Mouse (Mus musculus): Measurements from ENCODE around the gene Prkce. TPM values are rescaled to one million over a fixed set of nuclear protein-coding genes. Genes with fewer than 3 reads are reported as not detected.

Gene Prkce
- polyA plus RNA-seq, 1 experiment from 2014 or later: 0.77 TPM

DNA sequence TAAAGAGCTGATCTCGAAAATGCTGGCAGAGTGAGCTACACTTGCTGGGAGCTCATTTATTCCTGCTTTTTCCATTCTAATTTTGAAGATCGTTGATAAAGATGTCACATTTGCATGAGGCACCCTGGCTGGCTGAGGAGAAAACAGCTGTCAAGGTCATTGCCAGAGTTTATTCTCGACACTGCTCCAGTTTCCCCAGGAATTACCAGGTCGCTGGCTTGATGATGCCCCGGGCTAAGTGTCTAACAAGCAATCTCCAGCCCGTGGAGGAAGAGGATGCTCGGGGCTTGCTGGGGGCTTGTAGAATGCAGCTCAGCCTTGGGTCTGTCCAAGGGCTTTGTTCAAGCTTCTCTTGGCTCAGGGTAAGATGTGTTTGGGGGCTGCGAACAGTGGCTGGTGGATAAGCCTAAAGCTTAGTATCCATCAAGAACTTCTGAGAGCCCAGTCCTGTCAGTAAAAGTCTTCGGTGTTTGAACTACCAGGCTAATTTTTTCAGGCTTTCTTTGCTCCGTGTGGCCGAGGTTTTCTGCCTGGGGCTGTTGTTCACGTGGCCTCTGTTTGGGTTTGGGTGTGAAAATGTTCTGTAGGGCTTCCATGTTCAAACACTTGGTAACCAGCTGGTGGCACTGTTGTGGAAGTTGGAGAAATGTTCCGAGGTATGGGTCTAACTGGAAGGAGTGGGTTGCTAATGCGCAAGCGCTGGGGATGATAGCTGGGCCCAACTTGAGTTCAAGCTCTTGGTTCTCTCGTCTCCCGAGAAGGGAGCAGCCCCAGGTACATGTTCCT, 293.3 kb downstream of the Prkce start:
- Histone ChIP-seq H3K36me3 (ENCODE audit: control insufficient read depth, insufficient read depth) (no peaks in the 10 kb centered on the region), H3K4me3 (ENCODE audit: low read depth, low read length) (no peak overlapping the region), H3K4me1 (ENCODE audit: control insufficient read depth, low read depth, low read length) (no peaks in the 10 kb centered on the region), H3K9me3 (replicated peaks; ENCODE audit: control insufficient read depth, low read length) (no peaks in the 10 kb centered on the region), H3K27me3 (ENCODE audit: control insufficient read depth, insufficient read depth, low read depth, low read length) (no peaks in the 10 kb centered on the region), H3K4me2 (ENCODE audit: low read depth, low read length) (no peak overlapping the region), H3K9ac (ENCODE audit: low read depth, low read length) (no peak overlapping the region), H3K27ac (ENCODE audit: low read length) (no peak overlapping the region)
- no peak for ATAC-seq (ENCODE audit: low read depth)
- 58% methylated on average over 17 of the region's 17 CpGs for WGBS (ENCODE audit: insufficient replicate concordance)

DNA sequence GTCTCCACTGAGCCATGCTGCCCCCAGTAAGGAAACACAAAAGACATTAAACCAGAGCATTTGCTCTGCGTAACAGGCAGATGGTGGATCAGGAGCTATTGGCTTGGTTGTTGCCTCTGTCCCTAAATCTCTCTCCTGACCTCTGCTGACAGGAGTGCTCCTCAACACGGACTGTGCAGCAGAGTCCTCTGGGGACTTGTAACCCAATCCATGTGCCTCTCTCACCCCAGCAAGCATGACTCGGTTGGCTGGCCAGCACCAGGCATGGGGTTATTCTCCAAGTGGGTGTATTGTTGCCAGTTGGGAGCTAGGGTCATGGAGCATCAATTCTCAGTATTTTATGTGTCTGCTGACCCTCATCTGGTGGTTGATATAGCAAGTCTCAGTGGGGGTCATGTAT, 295.8 kb downstream of the Prkce start:
- Histone ChIP-seq H3K27me3 (ENCODE audit: control insufficient read depth, insufficient read depth, low read depth, low read length) (no peaks in the 10 kb centered on the region), H3K4me2 (ENCODE audit: low read depth, low read length) (no peak overlapping the region), H3K4me3 (ENCODE audit: low read depth, low read length) (no peak overlapping the region), H3K9me3 (replicated peaks; ENCODE audit: control insufficient read depth, low read length) (no peaks in the 10 kb centered on the region), H3K9ac (ENCODE audit: low read depth, low read length) (no peak overlapping the region), H3K4me1 (ENCODE audit: control insufficient read depth, low read depth, low read length) (peaks cover 3% of the 10 kb centered on the region), H3K36me3 (ENCODE audit: control insufficient read depth, insufficient read depth) (no peaks in the 10 kb centered on the region), H3K27ac (ENCODE audit: low read length) (no peak overlapping the region)
- WGBS (ENCODE audit: insufficient replicate concordance): 51% methylated on average over 3 of the region's 3 CpGs
- no peak for ATAC-seq (ENCODE audit: low read depth)

DNA sequence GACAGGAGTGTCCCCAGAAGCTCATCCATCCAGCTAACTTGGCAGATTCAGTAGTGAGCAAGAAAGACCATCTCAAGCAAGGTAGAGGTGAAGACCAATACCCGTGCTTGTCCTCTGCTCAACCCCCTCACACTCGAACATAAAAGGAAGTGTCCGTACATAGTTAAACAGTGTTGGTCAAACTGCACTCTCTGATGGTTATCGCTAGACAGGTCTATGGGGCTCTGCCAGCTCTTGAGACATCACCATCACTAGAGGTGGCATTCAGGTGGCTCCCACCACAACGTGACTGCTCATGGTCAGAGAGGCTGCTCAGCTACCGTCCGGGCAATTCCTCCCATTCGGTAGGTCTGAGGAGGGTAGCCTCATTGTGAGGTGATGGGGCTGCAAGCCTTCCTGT, 296.6 kb downstream of the Prkce start:
- WGBS (ENCODE audit: insufficient replicate concordance): 63% methylated on average over 8 of the region's 8 CpGs
- no peak for ATAC-seq (ENCODE audit: low read depth)

DNA sequence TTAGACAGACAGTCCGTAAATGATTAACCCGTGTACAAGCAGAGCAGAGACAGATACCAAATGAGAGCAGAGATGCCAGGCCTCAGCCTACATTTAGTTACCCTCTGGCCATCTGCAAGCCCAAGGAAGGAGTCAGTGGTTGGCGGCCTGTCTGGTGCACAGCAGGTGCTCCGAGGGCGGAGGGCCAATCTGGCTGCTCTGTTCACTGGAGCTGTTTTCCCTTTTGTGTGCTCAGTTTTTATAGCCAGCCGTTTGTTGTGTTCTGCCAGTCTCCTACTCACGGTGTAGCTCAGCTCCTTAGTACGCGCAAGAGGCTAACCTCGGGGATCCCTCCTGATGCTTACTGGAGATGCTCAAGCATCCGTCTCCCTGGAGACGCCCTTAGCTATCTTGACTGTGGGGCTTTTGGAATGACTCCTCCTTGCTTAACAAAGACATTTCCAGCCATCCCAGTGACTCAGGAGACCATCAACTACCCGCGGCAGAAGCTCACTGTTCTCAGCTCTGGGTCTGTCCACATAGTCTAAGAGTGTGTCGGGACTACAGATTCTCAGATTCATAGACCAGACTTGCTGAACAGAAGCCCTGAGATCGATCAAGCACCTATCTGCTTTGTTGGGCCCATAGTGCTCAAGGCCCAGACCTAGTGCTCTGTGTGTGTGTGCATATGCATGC, 297.2 kb downstream of the Prkce start:
- no peak overlapping the region for H3K27ac ChIP-seq (ENCODE audit: low read length)
- peak; percentile 77 for ATAC-seq (ENCODE audit: low read depth)
- WGBS (ENCODE audit: insufficient replicate concordance): 66% methylated on average over 16 of the region's 16 CpGs

More for the DNA sequence above, 296.6 kb downstream of the Prkce start:
- Histone ChIP-seq H3K9ac (ENCODE audit: low read depth, low read length) (no peak overlapping the region), H3K27me3 (ENCODE audit: control insufficient read depth, insufficient read depth, low read depth, low read length) (no peaks in the 10 kb centered on the region), H3K4me1 (ENCODE audit: control insufficient read depth, low read depth, low read length) (peaks cover 3% of the 10 kb centered on the region), H3K4me2 (ENCODE audit: low read depth, low read length) (no peak overlapping the region), H3K36me3 (ENCODE audit: control insufficient read depth, insufficient read depth) (no peaks in the 10 kb centered on the region), H3K27ac (ENCODE audit: low read length) (no peak overlapping the region), H3K4me3 (ENCODE audit: low read depth, low read length) (no peak overlapping the region), H3K9me3 (replicated peaks; ENCODE audit: control insufficient read depth, low read length) (no peaks in the 10 kb centered on the region)

DNA sequence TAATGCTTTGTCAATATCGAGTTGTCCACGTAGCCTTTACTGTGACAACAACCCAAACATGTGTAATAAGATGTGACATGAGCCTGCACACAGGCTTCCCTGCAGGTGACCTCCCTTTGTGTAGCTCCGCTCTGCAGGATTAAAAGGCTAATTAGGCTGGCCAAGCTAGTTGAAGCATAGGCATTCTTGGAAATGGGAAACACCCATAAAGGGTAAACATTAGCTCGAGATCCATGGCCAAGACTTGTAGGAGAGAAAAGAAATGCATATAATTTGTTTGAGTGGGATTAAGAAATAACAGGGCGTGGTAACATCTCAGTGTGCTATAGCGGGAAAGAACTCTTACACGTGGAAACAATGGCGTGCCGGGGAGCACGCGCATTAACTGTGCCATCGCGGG, 298.3 kb downstream of the Prkce start:
- no peak for ATAC-seq (ENCODE audit: low read depth)
- no peak overlapping the region for H3K27ac ChIP-seq (ENCODE audit: low read length)
- WGBS (ENCODE audit: insufficient replicate concordance): 76% methylated on average over 13 of the region's 13 CpGs

More for the DNA sequence above, 297.2 kb downstream of the Prkce start:
- no peak overlapping the region for H3K4me2 ChIP-seq (ENCODE audit: low read depth, low read length)
- H3K36me3 ChIP-seq (ENCODE audit: control insufficient read depth, insufficient read depth): no peaks in the 10 kb centered on the region
- no peaks in the 10 kb centered on the region for H3K9me3 ChIP-seq (replicated peaks; ENCODE audit: control insufficient read depth, low read length)
- peaks cover 3% of the 10 kb centered on the region for H3K4me1 ChIP-seq (ENCODE audit: control insufficient read depth, low read depth, low read length)
- no peaks in the 10 kb centered on the region for H3K27me3 ChIP-seq (ENCODE audit: control insufficient read depth, insufficient read depth, low read depth, low read length)
- no peak overlapping the region for H3K4me3 ChIP-seq (ENCODE audit: low read depth, low read length)
- no peak overlapping the region for H3K9ac ChIP-seq (ENCODE audit: low read depth, low read length)

DNA sequence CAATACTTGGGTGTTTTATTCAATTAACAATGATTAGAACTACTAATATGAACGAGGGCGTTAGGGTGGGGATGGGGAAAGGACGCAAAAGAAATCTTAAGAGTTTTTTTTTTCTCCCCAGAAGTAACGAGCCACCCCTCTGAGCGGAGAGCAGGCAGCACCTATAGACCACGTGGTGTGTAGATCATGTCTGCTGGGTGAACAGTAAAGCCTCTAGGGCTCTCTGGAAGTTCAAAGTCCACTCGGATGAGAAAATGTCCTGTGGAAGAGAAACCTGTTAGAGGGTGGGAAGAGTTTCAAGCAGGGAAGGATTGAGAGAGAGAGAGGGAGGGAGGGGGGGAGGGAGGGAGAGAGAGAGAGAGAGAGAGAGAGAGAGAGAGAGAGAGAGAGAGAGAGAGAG, 298.8 kb downstream of the Prkce start:
- Histone ChIP-seq H3K4me1 (ENCODE audit: control insufficient read depth, low read depth, low read length) (peaks cover 3% of the 10 kb centered on the region), H3K9me3 (replicated peaks; ENCODE audit: control insufficient read depth, low read length) (no peaks in the 10 kb centered on the region), H3K27me3 (ENCODE audit: control insufficient read depth, insufficient read depth, low read depth, low read length) (no peaks in the 10 kb centered on the region), H3K9ac (ENCODE audit: low read depth, low read length) (no peak overlapping the region), H3K4me3 (ENCODE audit: low read depth, low read length) (no peak overlapping the region), H3K36me3 (ENCODE audit: control insufficient read depth, insufficient read depth) (no peaks in the 10 kb centered on the region), H3K27ac (ENCODE audit: low read length) (no peak overlapping the region), H3K4me2 (ENCODE audit: low read depth, low read length) (no peak overlapping the region)
- no peak for ATAC-seq (ENCODE audit: low read depth)
- 62% methylated on average over 7 of the region's 7 CpGs for WGBS (ENCODE audit: insufficient replicate concordance)

More for the DNA sequence above, 298.3 kb downstream of the Prkce start:
- Histone ChIP-seq H3K9ac (ENCODE audit: low read depth, low read length) (no peak overlapping the region), H3K36me3 (ENCODE audit: control insufficient read depth, insufficient read depth) (no peaks in the 10 kb centered on the region), H3K9me3 (replicated peaks; ENCODE audit: control insufficient read depth, low read length) (no peaks in the 10 kb centered on the region), H3K27me3 (ENCODE audit: control insufficient read depth, insufficient read depth, low read depth, low read length) (no peaks in the 10 kb centered on the region), H3K4me2 (ENCODE audit: low read depth, low read length) (no peak overlapping the region), H3K4me3 (ENCODE audit: low read depth, low read length) (no peak overlapping the region), H3K4me1 (ENCODE audit: control insufficient read depth, low read depth, low read length) (peaks cover 3% of the 10 kb centered on the region)

DNA sequence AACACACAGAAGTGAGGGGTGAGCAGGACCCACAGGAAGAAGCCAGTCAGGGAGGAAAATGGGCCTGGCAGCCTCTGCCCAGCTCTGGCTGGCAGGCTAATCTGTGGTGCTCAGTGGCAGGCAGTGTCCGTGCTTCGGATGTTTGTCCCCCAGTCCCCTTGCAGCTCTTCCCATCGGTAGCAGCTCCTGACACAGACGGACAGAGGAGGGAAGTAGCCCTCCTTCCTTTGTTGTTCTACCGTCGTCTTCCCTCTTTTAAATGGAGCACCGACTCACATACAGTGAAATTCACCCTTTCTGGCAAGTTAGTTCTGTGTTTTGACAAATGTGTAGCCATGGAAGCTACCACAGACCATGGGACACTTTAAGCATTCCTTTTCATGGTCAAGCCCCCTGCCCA, 299.3 kb downstream of the Prkce start:
- 37% methylated on average over 7 of the region's 7 CpGs for WGBS (ENCODE audit: insufficient replicate concordance)
- Histone ChIP-seq H3K9me3 (replicated peaks; ENCODE audit: control insufficient read depth, low read length) (no peaks in the 10 kb centered on the region), H3K27me3 (ENCODE audit: control insufficient read depth, insufficient read depth, low read depth, low read length) (no peaks in the 10 kb centered on the region), H3K4me1 (ENCODE audit: control insufficient read depth, low read depth, low read length) (peaks cover 3% of the 10 kb centered on the region), H3K4me3 (ENCODE audit: low read depth, low read length) (no peak overlapping the region), H3K36me3 (ENCODE audit: control insufficient read depth, insufficient read depth) (no peaks in the 10 kb centered on the region), H3K4me2 (ENCODE audit: low read depth, low read length) (no peak overlapping the region), H3K9ac (ENCODE audit: low read depth, low read length) (no peak overlapping the region), H3K27ac (ENCODE audit: low read length) (no peak overlapping the region)
- no peak for ATAC-seq (ENCODE audit: low read depth)

DNA sequence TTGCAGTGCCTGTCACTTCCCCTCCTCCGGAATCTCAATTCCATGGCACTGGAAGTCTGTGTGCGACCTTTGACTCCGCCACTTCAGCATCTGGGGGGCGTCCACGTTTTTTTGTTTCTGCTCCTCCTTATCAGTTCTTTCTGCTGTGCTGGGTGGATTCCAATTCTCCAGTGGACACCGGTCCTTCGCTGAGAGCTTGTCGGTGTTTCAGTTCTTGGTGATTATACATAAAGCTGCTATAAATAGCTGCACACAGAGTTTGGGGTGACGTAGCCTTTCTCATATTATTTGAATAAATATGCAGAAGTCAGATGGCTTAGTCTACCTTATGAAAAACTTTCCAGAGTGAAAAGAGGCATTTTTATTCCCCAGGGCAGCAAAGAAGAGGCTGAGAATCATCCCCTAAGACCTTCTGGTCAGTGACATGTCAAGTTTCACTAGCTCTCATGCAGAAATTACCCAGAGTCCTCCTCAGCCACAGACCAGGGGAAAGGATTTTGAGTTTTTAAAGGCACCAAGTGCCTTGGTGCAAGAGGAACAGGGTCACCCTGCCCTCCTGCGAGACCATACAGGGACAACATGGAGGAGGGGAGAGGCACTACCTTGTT, 299.8 kb downstream of the Prkce start:
- H3K27ac ChIP-seq (ENCODE audit: low read length): no peak overlapping the region
- H3K36me3 ChIP-seq (ENCODE audit: control insufficient read depth, insufficient read depth): no peaks in the 10 kb centered on the region
- no peak overlapping the region for H3K9ac ChIP-seq (ENCODE audit: low read depth, low read length)
- WGBS (ENCODE audit: insufficient replicate concordance): 41% methylated on average over 10 of the region's 10 CpGs
- no peaks in the 10 kb centered on the region for H3K27me3 ChIP-seq (ENCODE audit: control insufficient read depth, insufficient read depth, low read depth, low read length)
- no peak for ATAC-seq (ENCODE audit: low read depth)
- H3K4me3 ChIP-seq (ENCODE audit: low read depth, low read length): no peak overlapping the region
- peaks cover 3% of the 10 kb centered on the region for H3K4me1 ChIP-seq (ENCODE audit: control insufficient read depth, low read depth, low read length)
- no peak overlapping the region for H3K4me2 ChIP-seq (ENCODE audit: low read depth, low read length)
- no peaks in the 10 kb centered on the region for H3K9me3 ChIP-seq (replicated peaks; ENCODE audit: control insufficient read depth, low read length)

DNA sequence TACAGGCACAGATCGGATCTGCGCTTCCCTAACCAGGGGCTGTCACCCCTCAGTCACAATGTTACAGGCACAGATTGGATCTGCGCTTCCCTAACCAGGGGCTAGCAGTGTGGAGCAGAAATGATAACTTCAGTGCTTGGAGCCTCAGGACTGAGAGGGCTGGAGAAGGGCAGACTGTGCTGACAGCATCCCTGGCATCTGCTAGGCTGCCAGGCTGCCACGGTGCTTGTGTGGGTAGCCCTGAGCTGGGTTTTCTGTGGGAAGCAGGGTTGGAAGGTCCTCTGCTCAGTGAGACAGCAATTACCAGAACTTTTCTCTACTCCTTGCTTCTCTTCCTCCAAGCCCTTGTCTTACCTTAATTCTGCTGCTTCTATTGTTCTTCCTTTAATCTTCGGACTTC, 300.4 kb downstream of the Prkce start:
- Histone ChIP-seq H3K4me3 (ENCODE audit: low read depth, low read length) (no peak overlapping the region), H3K36me3 (ENCODE audit: control insufficient read depth, insufficient read depth) (no peaks in the 10 kb centered on the region), H3K27ac (ENCODE audit: low read length) (no peak overlapping the region), H3K27me3 (ENCODE audit: control insufficient read depth, insufficient read depth, low read depth, low read length) (no peaks in the 10 kb centered on the region), H3K9me3 (replicated peaks; ENCODE audit: control insufficient read depth, low read length) (no peaks in the 10 kb centered on the region), H3K4me1 (ENCODE audit: control insufficient read depth, low read depth, low read length) (peaks cover 3% of the 10 kb centered on the region), H3K4me2 (ENCODE audit: low read depth, low read length) (no peak overlapping the region), H3K9ac (ENCODE audit: low read depth, low read length) (no peak overlapping the region)
- 76% methylated on average over 5 of the region's 5 CpGs for WGBS (ENCODE audit: insufficient replicate concordance)
- ATAC-seq (ENCODE audit: low read depth): no peak
